Mouse (Mus musculus) spleen, embryonic (tissue): ENCODE data around the gene Synm.

Experiments used
- CTCF ChIA-PET: fragments of 350-600 bp; sonication (Branson Sonifier 250); formaldehyde crosslinking; loops from one replicate; lab custom pipeline; 2022; lab: Charles Lee

The Synm gene

DNA sequence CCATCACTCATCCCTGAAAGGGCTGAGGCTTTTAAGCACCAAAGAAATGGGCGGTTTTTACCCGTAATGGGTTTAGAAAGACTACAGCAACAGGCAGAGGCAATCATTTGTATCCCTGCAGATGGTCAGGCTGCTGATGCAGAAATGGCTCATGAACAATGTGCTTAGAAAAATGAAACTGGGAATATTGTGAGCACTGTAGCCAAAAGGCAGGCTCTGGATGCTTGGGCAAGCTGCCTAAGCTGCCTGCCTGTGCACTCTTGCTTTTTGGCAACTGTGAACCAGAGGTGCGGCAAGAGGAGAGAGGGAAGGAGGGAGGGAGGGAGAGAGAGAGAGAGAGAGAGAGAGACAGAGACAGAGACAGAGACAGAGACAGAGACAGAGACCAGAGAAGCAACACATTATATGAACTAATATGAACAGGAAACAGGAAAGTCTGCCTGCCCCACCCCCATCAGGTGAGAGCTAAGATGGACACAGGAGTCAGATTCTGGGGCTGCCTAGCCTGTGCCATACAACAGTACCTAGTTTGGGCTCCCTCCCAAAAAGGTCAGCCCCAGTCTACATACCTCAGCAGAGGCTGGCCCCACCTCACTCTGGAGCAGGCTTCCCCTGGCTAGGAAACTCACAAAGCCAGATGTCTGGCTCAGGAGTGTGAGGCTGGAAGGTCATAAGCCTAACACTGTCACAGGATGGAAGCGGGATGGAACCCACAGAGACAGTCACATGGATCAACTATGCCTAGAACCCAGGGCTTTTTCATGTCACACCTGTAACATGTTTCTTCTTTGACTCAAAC, 9.9 kb downstream of the Synm start:
- CTCF ChIA-PET: no interaction called here

DNA sequence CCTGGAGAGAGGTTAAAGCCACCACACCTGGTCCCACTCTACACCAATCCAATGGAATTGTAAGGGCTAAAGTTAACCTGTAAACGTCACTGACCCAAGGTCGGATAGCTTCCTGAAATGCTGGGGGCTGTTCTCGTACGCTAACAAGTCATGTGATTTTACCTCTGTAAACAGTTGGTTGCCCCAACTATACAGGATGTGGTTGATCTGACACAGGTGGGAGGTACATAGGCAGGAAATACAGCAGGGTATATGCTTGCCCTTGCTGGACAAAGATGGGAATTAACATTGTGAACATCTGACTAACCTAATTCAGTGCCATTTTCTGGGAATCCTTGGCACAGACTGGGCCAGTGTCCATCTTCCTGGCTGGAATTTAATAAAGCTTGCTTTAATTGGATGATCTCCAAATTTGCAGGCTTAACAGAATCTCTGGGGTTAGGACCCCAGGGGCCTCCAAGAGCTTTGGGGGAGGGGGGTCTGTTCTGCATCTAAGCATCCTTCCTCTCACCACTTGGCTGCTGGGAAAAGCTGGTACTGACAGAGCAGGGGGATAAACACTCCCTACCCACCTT, 11.7 kb downstream of the Synm start:
- CTCF ChIA-PET: no interaction called here

DNA sequence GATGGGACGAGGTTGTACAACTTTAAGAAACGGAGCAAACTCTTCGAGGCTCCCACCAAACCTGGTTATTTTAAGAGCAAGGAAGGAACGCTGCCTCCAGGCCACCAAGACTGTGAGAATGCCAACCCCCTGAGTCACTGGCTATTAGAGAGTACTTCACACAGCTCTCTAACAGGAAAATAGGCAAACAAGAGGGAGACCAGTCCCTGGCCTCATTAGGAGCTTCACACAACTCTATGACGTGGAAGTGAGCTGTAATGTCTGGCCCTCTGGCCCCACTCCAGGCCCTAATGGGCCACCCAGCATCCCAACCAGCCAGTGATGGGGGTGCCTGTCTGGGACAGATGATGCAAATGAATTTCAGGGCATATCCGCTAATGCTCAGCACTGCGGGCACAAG, 17.8 kb downstream of the Synm start:
- CTCF ChIA-PET: no interaction called here

DNA sequence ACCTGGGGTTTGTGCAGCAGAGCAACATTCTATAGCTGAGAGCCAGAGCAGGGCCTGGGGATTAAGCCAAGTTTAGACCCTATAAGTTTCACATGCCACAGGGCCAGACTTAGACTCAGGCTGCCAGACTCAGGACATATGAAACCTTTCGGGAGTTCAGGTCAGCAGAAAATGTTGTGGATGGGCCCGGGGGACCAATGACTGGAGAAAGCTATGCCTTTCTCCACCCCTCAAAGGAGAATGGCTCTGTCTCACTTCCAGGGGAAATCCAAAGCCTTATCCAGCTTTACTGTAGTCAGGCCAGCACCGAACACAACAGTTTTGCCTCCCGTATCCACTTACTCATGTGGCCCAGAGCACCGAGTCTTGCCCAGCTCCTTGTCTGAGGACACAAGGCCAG, 18.7 kb downstream of the Synm start:
- CTCF ChIA-PET: no interaction called here

DNA sequence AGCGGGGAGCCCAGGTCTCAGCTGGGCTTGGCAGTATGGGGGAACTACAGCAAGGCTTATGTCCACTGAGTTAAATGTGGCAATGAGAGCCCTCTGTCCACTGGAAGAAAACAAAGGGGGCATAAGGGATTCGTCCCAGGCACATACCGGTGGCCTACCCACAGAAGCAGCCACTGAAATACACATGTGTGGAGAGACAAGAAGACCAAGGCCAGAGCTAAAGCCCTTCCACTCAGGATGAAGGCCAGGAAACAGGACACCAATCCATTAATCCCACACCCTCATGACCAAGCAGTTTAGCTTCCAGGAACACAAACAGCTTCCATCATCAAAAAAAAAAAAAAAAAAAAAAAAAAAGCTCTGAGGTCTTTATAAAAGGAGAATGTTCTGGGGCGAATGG, 19.2 kb downstream of the Synm start:
- CTCF ChIA-PET: no interaction called here

DNA sequence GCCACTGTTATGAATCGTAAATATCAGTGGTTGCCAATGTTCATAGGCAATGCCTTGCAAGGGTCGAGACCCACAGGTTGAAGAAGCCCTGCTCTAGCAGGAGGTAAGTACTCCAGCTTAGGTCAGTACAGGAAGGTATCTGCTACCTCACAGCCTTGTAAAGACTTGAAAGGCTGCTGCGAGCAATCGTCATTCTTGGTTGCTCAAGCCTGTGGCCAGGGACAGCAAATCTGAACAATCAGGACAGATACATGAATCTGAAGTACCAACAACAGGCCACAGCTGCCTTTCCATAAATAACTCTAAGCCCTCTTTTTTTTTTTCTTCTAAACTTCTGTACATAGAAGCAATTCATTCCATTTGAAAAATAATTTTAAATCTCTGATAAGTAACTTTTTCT, 27.3 kb downstream of the Synm start:
- CTCF ChIA-PET: interaction anchor here (0.6 kb wide), 1 partner anchor 32 kb away, joined by 3 read pairs; no protein-coding TSS in a partner anchor

DNA sequence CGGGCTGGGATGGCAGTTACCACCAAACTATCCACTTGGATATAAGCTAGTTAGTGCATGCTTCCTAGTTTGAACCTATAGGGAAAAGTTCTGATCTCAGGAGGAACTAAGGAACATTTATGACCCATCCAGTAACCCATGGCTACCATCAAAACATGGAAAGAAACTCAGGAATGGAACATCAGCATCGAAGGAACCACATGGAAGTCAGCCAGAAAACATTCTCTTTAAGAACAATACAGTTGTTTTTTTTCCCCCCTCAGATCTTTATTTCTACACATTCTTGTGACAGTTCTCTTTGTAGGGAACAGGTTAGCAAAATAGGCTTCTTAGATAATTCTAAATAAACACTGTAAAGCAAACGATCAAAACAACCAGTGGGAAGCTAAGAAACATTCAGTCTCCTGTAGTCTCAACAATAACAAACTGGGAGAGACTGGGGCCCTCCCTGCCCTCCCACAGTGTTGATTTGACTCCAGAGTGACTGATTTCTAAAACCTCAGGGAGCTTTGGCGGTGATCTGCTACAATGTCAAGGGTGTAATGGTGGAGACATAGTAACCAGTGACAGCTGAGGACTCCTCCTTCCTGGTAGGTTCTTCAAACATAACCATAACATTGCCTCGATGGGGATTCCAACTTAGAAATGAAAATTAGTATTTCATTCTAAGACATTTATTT, 29.0 kb downstream of the Synm start:
- CTCF ChIA-PET: no interaction called here

DNA sequence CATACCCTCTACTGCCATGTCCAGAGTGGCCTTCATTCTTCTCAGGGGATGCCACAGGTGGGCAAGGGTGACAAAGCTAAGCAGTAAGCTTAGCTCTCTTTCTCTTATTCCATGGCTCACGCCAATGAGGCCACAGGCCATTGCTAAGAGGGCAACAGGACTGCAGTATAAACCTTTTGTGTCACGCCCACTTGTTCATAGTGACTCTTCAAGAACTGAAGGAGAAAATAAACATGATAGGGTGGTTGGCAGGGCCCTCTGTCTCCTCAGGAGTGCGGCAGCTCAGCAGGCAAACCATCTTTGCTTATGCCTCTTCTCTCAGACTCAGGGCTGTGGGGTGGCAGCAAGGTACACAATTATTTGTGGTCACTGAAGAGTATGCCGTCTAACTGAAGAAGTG, 30.7 kb downstream of the Synm start:
- CTCF ChIA-PET: no interaction called here

DNA sequence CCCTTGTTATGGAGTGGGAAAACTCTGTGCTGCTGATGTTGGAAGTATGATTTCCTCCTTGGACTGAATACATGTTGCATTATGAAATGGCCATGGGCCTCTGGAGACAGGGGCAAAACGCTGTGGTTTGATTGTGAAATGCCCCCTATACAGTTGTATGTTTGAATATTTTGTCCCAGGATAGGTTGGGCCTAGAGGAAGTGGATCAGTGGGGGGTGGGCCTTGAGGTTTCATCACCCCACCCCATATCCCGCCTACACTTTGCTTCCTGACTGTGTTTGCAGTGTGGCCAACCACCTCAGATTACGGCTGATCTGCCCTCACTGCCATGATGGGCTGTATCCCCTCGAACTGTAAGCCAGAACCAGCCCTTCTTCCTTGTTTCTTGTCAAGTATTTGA, 31.3 kb downstream of the Synm start:
- CTCF ChIA-PET: no interaction called here

DNA sequence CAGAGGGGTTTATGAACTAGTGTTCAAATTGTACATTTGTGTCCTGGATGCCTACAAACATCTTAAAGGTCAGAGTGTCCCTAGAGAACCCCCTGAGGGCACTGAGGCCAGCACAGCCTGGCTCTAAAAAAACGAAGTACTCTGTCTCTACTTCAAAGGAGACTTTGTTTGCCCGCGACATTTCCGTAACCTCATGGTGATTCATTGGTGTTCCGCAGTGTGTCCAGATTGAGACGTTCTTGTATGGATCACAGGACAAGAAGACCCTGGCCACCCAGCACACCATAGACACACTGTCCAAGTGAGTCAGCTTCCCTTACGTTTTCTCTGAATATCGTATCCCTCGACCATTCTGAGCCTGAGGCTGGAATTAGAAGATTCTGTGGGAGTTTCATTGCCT, 34.5 kb downstream of the Synm start:
- CTCF ChIA-PET: no interaction called here

DNA sequence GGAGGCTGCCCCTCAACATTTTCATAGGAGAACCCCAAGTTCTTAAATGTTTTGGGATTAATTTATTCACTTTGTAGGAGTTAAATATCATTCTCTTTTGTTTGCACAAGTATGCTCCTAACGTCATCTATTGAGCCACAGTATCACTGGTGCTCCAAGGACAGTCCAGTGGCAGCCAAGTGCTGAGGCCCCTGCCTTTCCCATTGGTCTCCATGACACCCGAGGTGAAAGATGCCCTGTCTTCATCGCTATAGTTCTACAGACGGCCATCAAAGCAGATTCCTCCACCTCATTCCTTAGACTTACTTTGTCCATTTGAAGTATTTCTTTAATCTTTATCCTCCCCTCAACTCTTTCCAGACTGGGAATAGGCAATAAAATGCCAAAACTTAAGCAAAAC, 35.0 kb downstream of the Synm start:
- CTCF ChIA-PET: no interaction called here

DNA sequence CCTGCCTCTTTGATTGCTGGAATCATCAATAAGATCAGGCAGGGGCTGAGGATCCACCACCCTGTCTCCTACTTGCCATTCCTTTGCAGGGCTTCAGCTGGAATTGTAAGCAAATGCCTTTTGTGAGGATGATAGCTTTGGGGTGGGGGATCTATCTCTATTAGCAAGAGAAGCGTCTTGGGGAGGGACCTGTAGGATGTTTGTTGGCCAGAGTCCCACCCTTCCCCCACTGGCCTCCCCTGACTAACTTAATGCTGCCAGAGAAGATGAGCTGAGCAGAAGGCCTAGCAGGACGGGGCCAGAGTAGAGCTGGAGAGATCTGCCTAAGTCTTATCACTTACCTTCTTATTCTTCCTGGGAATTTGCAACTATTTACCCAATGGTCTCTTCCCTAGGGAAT, 37.4 kb downstream of the Synm start:
- CTCF ChIA-PET: no interaction called here

DNA sequence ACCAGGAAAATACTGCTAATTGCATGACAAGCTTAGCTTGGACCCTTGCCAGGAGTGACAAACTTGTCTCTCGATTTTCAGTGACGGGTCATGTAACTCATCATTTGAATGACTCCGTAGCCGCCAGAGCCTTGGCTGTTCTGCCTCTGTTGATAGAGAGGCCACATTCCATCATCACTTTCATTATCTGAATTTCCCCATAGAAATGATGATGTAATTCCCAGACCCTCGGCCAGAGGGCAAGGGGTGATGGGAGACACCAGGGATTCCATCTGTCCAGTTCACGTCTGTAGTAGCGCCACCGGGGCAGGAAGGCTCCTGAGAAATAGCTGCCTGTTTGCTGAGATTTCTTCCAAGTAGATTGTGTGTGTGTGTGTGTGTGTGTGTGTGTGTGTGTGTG, 40.7 kb downstream of the Synm start:
- CTCF ChIA-PET: no interaction called here

DNA sequence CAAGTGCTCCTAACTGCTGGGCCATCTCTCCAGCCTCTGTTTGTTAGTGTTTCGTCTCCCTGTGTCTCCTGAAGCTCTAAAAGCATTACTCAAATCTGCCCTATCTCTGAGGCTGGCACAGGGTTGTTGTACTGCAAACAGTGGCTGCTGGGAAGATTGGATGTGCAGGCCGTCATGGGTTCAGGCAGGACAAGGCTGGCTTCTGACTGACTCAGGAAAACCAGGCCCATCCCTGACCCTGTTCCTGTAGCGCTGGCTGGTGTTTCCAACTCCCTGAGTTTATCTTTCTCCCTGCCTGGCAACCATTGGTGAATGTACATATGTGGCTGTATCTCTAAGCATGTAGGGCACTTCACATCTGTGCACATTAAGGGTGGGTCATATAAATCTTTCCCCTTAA, 42.0 kb downstream of the Synm start:
- CTCF ChIA-PET: no interaction called here

DNA sequence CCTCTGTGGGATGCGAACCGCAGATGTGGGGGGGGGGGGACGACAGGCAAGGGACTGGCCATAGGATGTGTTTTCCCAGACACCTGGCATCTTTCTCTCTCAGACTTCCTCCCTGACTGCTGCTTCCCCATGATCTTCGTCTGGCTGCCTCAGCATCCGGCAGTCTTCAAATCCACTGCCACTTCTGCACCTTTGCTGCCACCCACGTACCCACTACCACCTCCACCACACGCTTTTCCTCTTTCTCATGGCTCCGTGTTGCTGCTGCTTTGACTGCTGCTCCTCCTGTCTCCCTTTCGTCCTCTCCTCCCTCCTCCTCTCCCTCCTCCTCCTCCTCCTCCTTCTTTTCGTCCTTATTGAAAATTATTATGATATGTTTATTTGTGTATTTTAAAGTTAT, 42.6 kb downstream of the Synm start:
- CTCF ChIA-PET: no interaction called here

DNA sequence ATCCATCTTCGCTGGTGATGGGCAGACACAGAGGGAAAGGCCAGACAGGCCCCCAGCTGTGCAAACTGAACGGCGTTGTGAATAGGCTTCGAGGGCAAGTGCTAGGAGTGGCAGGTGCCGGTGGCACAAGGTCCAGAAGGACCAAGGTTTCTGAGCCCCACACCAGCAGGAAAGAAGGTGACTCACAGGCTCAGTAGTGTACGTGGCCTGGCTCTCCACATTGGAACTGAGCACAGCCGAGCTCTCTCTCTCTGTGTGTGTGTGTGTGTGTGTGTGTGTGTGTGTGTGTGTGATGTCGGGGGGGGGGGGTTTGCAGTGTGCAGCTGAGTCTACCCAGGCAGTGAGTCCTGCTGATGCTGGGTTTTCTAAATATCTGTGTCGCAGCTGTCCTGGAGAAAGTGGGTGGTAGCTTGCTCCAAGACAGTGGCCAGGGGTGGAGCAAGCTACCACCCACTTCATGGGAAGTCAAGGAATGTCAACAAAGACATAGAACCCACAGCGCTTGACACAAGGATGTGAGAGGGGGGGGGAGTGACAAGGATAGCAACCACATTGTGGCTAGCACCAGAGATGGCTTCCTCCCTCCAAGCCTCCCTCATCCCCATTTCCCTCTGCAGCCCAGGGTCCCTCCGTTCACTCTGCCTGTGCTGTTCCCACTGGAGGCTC, 43.2 kb downstream of the Synm start:
- CTCF ChIA-PET: no interaction called here

DNA sequence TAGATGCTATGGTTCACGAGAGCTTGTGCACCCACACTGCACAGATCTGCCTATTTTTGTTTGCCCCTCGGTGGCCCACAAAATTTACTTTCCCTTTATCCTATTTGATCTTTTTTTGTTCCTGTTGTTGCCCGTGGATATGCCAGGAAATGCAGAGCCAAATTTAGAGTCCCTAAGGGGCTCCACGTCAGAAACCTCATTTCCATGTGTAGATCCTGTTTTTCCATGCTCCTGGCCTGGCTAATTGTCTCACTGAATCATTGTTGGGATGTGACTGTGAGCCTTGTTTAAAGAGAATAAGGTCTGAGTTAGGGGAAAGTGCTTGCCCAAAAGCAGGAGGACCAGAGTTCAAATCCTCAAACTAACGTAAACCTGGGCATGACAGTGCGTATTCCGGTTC, 44.4 kb downstream of the Synm start:
- CTCF ChIA-PET: no interaction called here

DNA sequence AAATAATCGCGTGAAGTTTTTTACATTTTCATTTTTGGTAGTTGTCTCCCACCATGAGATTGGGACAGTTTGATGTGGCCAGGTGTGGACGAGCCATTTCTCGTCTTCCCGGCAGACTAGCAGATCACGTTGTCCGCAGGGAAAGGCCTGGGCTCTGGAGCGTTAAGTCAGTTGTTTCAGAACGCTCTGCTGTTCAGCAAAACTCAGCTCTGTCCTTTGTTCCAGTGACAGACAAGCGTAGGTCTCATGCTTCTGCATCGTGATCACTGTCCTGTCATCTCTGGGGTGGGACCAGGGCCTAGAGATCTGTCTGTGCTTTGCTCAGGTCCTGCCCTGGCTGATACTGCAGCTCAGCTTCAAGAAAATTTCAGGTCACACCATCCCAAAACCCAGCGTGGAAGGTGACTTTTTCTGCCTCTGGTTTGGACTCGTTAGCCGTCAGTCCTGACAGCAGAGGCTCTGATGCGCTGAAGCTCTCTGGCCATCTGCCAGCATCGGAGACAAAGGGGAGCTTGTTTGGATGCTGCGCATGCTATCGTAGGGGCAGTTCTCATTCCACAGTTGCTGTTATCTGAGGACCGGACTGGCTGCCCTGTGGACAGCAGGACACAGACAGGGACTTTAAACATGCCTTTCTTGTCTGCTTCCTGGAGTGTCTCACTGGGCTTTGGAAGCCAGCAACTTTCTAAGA, 45.6 kb downstream of the Synm start:
- CTCF ChIA-PET: no interaction called here

DNA sequence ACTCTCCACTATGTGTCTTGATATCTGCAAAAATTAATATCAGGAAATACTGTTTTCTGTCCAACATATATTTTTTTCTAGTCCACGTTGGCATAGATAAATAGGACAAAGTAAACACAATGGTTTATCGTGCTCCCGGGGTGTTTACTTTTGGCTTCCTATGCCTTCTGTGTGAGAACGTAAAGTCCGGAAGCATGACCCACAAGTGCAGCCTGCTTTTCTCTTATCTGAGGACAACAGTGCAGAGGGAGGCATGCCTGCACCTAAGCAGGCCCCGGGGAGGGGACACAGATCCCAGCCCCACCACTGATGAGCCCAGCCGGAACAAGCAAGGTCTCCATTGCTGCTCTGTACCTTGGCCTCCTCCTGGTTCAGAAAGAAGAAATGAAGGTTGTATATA, 49.3 kb downstream of the Synm start:
- CTCF ChIA-PET: no interaction called here

DNA sequence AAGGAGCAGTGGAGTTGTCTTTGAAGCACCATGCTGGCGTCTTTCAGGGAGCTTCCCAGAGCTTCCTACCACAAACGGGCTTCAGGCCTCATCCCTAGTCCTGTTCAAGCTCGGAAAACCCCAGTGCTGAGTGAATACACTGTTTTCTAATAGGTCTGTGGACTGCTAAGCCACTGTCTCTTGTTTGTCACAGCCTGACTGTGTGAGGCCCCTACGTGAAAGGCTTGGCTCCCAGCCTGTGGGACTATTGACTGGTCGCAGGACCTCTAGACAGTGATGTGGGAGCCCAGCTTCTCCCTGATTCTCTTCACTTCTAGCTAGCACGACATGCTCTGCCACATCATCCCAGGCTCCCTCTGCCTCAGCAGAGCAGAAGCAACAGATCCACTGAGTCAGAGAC, 51.4 kb downstream of the Synm start:
- CTCF ChIA-PET: no interaction called here

DNA sequence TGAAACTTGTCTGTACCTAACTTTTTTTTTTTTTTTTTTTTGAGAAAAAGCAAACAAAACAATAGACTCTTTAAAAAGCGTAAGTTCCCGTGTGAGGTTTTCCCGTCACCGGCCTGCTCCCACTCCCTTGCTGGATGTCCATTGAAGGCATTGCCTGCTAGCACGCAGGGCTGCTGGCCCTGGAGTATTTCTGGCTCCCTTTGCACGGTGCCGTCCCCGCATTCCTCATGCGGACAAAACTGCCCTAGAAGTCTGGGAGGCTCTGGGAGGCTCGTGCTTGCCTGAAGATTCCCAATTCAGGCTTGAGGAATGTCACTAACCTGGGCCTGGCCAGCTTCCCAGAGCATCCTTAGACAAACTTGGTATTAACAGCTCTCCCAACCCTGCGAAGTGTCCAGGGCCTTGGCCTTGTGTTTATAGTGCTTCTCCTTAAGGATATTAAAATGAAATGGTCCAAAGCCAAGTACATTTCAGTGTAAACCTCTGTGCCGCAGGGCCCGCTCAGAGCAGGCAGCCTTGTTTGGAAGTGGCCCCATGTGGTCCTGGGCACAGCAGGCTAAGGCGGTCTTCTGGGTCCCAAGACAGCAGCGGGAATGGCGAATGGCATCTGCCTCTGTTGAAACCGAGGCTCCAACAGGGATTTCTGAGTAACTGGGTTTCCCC, 58.2 kb downstream of the Synm start:
- CTCF ChIA-PET: interaction anchor here (0.7 kb wide), 1 partner anchor 211 kb away, joined by 3 read pairs; no protein-coding TSS in a partner anchor
